Mouse (Mus musculus) kidney, postnatal 25 days (tissue): ENCODE measurements around the gene Chd5.

Source experiments
- DNase-seq, 2 experiments: peaks; one replicate each; pipeline ENCODE4 v3.0.0; 2021; ENCODE audit warnings: mixed read lengths in 2 of 2

Gene Chd5

GRCm38 (mm10) chr4:152355672-152356071 lies 17.2 kb downstream of the Chd5 start:
- DNase-seq, result no peak

DNA sequence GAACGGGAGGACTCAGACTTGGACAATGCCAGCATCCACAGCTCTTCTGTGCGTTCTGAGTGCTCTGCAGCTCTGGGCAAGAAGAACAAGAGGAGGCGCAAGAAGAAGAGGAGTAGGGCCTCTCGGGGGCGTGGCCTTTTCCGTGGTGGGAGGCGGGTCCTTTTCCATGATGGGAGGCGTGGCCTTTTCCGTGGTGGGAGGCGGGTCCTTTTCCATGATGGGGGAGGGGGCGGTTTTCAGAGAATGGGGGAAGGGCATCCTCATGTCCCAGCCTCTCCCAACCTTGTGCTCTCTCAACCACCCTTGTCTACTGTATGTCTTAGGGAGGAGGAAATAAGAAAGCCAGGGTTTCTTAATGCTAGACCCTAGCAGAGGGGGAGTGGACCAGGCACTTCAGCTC lies 21.2 kb downstream of the Chd5 start:
- DNase-seq, result no peak

GRCm38 (mm10) chr4:152360855-152361254 lies 22.4 kb downstream of the Chd5 start:
- peak; percentile 30 to 51 for DNase-seq

GRCm38 (mm10) chr4:152362180-152362579 lies 23.7 kb downstream of the Chd5 start:
- DNase-seq, result no peak

GRCm38 (mm10) chr4:152365228-152365627 lies 26.8 kb downstream of the Chd5 start:
- DNase-seq, result no peak

GRCm38 (mm10) chr4:152382528-152383252 lies 44.2 kb downstream of the Chd5 start:
- DNase-seq, result no peak

DNA sequence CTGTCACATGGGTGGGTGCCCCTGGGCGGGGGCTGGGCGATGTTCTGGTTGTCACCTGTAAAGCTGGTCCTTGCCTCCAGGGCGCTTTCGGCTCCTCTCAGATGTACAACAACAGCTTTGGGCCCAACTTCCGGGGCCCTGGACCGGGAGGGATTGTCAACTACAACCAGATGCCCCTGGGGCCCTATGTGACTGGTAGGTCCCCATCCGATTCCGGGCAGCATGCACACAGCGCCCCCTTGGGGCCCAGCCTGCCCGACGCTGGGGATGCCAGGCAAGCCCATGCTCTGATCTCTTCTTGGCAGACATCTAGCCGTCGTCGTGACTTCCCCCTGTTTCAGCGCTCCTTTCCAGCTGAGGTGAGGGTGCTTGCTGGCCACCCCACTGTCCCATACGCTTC lies 47.2 kb downstream of the Chd5 start:
- DNase-seq, result peak in 1 of 2 experiments; percentile 3

GRCm38 (mm10) chr4:152392192-152392591 lies 53.7 kb downstream of the Chd5 start:
- DNase-seq, result no peak

DNA sequence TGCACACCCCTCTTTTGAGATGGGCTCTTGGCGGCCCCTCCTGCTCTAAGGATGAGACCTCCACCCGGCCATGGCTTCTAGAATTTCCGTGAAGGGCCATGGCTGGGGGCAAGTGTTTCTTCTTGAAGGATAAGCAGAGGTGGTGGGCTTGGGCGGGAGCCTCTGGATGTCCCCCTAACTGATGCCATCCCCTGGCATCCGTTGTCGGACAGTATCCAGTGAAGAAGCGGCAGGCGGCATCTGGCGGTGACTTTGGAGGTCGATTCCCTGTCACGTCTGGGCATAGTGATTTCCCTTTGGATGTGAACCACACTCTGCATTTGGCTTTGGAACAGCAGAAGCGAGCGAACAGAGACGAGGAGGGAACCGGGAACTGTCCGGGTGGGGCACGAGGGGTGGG lies 54.2 kb downstream of the Chd5 start:
- DNase-seq, result no peak

DNA sequence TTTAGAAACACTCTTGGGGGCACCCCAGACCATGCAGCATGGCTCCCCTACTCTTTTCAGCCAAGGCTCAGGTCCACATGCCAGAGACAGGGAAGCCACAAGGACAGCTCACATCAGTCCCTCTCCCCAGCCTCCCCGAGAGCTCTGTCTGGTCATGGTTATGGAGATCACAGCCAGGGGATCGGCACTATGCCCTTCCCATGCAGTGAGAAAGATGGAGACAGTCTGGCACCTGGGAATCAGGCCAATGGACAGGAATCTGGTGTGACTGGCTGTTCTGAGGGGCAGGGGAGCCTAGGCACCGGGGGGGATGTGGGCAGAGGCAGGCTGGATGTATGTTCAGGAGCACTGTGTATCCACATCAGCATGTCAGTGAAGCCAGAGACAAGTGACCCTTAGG lies 60.5 kb downstream of the Chd5 start:
- no peak for DNase-seq

- DNase-seq, result no peak
Measured at GRCm38 (mm10) chr4:152405143-152405542, 66.7 kb downstream of the Chd5 start.

DNA sequence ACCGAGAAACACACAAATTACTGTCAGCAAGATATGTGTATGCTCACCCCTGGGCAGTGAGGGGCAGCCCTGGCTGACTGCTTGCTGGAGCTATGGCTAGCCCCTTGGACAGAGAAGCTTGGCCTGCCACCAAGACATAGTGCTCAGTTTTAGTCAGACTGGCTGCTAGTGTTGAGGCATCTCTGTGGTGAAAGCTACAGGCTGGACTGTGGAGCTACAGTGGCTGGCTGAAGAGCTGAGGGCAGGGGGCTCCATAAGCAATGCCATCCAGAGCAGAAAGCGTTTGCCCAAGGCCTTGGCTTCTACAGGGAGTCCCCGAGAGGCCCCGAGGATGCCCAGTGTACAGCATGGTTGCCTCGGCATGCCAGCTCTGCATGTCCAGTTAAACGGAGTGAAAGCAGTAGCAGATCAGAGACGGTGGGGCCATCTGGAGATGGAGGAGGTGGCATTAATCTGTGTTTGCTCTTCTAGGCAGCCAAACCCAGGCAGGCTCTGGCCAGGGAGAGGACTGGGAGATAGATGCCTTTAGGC lies 67.3 kb downstream of the Chd5 start:
- no peak for DNase-seq

- no peak for DNase-seq
Measured at GRCm38 (mm10) chr4:152406531-152406930, 68.1 kb downstream of the Chd5 start.

- no peak for DNase-seq
Measured at GRCm38 (mm10) chr4:152410961-152411360, 72.5 kb downstream of the Chd5 start.

- no peak for DNase-seq
Measured at GRCm38 (mm10) chr4:152412524-152413080, 74.2 kb downstream of the Chd5 start.

DNA sequence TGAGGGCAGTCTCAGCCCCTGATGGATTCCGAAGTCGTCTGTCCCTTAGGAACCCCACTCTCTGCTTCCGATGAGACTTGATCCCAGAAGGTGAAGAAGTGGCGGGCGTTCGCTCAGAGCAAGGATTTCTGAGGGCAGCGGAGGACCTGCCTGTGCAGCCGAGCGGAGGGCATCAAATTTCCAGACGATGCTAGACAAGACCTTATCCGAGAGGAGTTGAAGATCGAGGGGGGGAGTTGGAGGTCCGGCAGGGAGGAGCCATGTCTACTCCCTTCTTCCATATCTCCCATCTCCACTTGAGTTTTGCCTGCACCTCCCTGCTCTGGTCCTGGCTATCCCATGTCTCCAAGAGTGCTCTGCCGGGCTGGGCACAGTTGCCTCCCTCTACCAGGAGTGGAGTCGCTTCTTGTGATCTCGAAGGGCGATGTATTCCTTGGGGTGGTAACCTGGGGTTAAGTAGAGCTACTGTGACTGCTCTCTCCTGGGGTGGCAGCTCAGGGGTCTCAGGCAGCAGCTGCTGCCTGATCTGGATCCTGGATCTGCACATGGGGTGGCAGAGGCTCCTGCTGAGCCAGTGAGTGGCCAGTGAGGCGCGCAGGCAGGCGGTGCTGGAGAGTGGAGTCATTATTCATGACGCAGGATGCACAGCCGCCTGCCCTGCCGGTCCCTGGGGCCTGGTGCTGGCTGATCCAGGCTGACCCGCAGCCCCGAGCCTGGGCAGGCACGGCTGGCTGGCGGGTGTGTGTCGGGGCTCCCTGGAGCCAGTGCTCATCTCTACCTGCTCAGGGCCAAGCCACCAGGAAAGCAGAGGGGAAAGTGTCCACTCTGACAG lies 80.0 kb downstream of the Chd5 start:
- no peak for DNase-seq

GRCm38 (mm10) chr4:152423576-152423975 lies 85.1 kb downstream of the Chd5 start:
- no peak for DNase-seq

- DNase-seq, result peak in 1 of 2 experiments; percentile 55
Measured at GRCm38 (mm10) chr4:152424341-152424740, 85.9 kb downstream of the Chd5 start.

DNA sequence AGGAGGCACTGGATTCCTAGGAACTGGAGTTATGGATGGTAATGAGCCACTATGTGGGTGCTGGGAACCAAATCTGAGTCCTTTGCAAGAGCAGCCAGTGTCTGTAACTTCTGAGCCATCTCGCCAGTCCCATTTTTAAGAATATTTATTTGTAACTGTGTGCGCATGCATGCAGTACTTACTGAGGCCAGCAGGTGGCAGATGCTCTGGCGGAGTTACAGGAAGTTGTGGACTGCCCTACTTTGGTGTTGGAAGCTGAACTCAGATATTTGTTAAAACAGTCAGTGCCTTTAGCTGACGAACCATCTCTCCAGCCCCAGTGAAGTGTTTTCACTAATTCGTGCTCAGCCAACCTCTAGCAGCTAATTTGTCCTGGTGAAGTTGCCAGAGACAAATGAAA lies 86.5 kb downstream of the Chd5 start:
- DNase-seq, result no peak

GRCm38 (mm10) chr4:152428259-152428658 lies 89.8 kb downstream of the Chd5 start:
- DNase-seq, result no peak

DNA sequence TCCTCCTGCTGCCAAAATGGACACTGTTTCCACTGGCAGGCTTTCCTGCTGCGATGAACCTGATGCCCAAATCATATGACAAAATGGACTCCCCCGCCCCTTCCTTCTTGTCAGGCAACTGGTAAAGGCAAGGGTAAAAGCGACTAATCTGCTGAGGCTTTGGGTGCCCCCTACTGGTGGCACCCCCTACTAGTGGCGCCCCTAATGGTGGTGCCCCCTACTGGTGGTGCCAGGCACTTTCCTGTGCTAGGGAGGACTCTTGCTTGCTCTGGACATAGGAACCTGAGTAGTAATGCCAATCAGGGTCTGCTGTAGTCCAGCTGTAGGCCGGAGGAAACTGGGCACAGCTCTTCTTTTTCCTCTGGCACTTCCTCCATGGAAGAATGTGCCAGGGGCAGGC lies 93.9 kb downstream of the Chd5 start:
- DNase-seq, result peak in 1 of 2 experiments; percentile 30

DNA sequence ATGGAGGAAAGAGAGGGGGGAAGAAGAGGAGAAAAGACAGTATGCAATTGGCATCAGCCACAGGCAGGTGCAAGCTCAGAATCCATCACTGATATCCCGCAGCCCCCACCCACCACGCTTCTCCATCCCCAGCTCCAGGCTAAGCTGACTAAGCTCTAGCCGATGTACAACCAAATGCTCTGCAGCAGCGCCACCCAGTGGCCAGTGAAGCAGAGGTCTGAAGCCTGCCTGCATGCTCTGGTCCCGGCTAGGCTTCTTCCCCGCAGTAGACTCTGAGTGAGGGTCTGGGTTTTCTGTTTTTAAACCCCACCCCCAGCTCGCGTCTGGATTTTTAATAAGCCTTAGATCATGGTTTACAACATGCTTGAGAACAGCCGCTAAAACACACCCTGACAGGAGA lies 96.4 kb downstream of the Chd5 start:
- peak; percentile 86 to 92 for DNase-seq

DNA sequence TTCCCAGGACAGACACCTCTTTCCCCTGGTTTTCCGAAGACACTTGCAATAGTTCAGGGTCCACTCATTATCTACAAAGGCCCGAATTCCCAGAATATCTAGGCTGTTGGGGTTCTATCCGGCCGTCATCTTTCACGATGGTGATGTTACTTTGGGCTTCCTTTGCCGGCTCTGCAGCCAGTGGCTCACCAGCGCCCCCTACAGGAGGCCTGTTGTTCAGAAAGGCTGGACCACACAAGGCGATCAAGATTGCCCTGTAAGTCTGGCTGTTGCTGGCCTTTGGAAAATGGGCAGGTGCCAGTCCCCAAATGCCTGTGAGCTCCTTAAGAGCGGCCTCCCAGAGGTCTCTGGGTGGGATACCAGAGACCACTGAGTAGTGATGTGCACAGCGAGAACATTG lies 96.8 kb downstream of the Chd5 start:
- DNase-seq, result peak; percentile 70 to 83
